Mouse (Mus musculus) left cerebral cortex, adult 9 months (tissue): ENCODE data around the gene Bpifb9b.
"Not testable (repeated sequence)": the region's sequence is repeated elsewhere in the genome, so short reads cannot be mapped to it uniquely, and the experiment has no call there.

Experiments
- DNase-seq, 2 experiments: peaks; one replicate each; pipeline ENCODE4 v3.0.0; 2022; ENCODE audit warnings: low spot score in 2 of 2

The Bpifb9b gene

DNA sequence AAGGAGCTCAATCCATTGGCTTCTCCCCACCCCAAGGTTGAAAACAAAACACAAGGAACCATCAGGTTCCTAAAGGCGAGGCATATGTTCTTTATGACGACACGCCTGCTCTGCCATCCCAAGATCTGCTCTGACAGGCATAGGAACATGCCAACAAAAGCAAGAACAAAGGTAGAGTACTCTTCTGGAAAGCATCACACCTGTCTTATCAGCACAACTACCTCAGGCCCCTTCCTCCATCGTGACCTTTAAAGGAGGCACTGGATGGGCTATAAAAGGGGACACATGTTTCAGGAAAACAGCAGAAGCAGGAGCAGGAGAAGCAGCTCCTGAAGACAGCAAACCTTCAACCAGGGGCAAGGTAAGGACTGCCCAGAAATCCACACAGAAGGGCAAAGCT lies at the start of gene Bpifb9b:
Gene Bpifb9b (plus strand): TSS at position 301 of the 400 bp plus-strand sequence.
- not testable (repeated sequence) for DNase-seq

DNA sequence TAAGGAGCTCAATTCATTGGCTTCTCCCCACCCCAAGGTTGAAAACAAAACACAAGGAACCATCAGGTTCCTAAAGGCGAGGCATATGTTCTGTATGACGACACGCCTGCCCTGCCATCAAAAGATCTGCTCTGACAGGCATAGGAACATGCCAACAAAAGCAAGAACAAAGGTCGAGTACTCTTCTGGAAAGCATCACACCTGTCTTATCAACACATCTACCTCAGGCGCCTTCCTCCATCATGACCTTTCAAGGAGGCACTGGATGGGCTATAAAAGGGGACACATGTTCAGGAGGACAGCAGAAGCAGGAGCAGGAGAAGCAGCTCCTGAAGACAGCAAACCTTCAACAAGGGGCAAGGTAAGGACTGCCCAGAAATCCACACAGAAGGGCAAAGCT lies 49.5 kb upstream of the Bpifb9b start, which contains the start of gene Bpifb9a:
Gene Bpifb9a (plus strand): TSS at position 301 of the 400 bp plus-strand sequence.
- DNase-seq, result not testable (repeated sequence)

DNA sequence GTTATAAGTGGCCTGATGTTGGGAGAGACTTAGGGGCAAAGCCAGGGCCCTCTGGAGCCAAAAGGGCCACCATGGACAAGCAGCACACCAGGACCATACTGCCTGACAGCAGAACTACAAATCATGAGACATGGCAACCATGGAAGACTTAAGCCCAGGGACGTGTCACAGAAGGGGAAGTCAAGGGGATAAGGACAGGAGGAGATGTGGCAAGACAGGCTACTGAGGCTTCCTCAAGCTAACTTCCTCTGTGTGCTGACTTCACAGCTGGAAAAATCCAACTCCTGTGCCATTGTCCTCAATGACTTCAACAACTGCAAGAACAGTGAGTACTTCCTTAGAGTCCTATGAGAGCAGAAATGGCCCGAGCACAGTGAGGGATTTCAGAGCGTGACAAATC lies 42.6 kb upstream of the Bpifb9b start:
- DNase-seq, result not testable (repeated sequence)

DNA sequence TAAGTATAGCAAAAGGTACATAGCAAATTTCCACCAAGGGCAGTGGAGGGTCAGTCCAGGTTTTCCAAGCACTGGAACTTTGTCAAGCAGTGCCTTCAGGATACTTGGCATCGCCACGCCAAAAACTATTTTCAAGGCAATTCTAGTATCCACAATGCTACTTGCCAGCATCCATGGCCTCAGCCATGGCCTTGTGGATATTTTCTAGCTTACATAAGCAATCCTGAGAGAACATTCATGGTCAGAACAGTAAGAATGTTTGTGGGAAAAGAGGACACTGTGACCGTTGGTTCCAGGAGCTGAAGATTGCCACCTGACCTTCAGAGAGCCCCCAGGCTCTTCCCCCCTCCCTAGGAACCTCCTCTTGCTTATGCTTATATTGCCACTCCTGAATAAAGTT lies 15.2 kb upstream of the Bpifb9b start:
- not testable (repeated sequence) for DNase-seq

DNA sequence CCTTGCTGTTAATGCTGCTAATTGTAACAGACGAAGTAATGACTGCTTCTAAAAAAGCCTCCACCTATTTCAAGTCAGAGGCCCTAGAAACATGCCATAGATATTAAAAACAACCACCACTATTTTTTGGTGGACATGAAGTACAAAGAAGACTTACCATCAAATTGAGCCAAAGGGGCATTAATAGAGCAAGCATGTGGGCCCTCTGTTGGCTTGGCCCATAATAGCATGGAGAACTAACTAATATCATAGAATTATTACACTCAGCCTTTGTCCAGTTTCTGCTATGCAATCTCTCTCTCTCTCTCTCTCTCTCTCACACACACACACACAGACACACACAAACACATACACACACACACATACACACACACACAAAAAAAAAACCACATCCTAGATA lies 14.2 kb upstream of the Bpifb9b start:
- no peak for DNase-seq

DNA sequence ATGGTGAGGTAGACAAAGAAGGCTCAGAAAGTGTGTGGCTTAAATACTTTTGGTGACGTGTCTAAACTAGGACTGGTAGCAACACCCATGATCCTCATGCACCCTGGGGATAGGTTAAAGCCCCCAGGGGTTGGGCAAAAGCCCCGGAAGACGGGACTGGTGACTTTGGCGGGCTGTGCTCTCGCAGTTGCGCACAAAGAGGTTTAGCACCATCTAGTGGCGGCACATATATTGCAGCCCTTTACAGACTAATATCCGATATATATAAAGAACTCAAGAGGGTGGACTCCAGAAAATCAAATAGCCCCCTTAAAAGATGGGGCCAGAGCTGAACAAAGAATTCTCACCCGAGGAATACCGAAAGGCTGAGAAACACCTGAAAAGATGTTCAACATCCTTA lies 12.3 kb upstream of the Bpifb9b start:
- peak in 1 of 2 experiments; percentile 58 for DNase-seq

DNA sequence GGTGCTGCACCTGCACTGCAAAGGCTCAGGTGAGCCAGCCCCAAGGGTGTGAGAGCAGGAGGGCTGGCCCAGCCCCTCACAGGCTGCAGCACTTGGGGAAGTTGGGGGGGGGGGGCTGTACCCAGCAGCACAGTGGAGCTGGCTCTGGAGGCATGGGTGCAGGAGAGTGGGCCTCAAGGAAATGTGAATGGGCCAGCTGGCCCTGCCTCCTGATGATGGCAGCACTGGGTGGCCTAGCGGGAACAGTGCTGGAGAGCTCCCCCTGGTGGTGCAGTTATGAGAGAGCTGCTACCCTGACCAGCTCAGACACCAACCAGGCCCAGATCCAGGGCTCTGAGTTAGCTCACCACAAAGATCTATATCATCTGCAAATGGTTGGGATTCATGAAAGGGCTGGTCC lies 6.5 kb upstream of the Bpifb9b start:
- DNase-seq, result peak; percentile 5 to 34

DNA sequence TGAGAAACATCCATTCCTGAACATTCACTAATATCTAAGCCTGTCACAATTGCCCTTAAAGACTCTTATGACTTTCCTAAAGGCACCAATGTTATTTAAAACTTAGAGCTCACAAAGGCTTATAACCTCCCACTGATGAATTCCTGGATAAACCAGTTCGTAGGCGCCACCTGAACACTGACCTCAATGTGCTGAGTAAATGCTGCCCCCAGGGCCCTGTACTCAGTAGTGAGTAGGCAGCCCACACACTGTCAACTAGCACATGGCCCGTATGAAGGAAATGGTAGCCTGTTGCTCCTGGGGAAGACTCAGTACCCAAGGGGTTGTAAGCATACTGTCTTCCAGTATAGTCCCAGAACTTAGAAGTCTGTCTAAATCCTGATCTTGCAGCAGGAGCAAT lies 5.3 kb upstream of the Bpifb9b start:
- DNase-seq, result no peak

DNA sequence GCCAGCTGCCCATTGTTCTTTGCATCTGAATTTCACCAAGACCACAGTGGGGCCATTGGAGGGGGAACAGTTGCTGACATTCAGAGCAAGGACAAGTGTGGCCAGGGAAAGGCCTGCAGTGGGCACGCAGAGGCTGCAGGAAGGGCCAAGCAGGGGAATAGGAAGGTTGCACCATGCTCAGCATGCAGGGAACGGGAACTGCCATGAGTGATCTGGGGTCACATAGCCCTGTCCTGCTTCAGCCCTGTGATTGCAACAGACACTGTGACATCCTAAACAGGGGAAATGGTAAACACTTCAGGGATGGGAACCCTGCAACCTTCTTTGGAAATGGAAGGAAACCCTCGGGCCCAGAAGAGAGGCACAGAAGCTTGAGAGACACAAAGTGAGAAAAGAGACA lies 2.4 kb upstream of the Bpifb9b start:
- DNase-seq, result not testable (repeated sequence)

DNA sequence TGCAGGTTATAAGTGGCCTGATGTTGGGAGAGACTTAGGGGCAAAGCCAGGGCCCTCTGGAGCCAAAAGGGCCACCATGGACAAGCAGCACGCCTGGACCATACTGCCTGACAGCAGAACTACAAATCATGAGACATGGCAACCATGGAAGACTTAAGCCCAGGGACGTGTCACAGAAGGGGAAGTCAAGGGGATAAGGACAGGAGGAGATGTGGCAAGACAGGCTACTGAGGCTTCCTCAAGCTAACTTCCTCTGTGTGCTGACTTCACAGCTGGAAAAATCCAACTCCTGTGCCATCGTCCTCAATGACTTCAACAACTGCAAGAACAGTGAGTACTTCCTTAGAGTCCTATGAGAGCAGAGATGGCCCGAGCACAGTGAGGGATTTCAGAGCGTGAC lies 6.7 kb downstream of the Bpifb9b start:
- DNase-seq, result not testable (repeated sequence)

DNA sequence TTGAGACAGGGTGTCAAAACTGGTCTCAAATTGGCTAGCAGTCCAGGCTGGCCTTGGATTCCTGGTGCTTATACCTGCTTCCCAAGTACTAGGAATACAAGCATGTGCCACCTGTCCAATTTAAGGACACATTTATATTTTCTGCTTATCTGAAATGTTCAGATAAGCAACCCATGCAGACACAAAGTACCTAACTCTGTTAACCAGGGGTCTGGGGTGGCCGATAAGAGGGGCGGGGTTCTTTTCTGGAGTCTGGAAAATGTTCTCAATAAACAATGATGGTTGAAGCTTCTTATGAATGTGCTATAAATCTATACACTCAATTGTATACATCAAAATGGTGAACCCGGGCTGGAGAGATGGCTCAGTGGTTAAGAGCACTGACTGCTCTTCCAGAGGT lies 19.8 kb downstream of the Bpifb9b start:
- DNase-seq, result no peak

DNA sequence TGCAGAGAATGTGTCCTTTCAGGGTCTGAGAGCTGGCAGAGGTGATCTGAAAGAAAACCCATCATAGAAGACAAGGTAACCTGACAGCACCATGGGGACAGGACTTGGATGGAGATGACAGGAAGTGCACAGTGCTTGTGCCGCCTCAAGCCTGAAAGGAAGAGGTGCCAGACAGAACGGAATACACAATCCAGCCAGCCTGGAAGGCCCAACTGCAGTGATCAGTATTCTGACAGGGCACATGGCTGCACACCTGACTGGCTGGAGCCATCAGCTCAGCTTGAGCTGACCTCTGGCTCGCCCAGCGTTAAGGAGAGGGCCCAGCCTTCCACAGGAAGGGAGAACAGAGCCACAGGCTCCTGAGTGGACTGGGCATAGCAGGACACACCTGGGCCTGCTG lies 28.5 kb downstream of the Bpifb9b start:
- DNase-seq, result no peak

DNA sequence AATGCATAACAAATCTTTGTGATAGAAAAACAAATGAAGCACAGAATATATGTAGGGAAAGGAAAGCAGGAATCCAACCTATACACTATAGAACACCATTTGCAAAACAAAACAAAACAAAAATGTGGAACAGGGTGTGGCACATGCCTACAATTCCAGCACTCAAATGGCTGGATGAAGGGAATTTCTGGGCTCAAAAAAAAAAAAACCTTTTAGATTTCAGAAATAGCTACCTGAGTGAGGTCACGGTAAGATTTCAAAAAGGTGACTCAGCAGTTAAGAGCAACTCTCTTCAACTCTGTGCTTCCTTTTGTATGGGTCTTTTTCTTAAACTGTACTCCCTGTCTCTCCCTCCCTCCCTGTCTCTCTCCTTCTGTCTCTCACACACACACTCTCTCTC lies 31.1 kb downstream of the Bpifb9b start:
- DNase-seq, result no peak

DNA sequence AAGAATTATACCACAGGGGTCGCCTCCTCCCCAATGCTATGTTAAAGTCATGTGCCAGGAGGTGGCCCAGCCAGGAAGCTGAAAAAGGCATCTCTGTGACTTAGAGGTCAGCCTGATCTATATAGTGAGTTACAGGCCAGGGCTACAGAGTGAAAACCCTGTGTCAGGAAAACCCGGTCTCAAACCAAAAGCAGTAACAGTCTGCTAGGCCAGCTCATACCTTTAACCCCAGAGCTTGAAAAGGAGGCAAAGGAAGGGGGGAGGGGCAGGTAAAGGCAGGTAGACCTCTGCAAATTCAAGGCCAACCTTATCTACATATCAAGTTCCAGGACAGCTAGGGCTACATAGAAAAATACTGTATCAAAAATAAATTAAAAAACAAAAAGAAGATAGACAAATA lies 32.3 kb downstream of the Bpifb9b start:
- DNase-seq, result no peak

DNA sequence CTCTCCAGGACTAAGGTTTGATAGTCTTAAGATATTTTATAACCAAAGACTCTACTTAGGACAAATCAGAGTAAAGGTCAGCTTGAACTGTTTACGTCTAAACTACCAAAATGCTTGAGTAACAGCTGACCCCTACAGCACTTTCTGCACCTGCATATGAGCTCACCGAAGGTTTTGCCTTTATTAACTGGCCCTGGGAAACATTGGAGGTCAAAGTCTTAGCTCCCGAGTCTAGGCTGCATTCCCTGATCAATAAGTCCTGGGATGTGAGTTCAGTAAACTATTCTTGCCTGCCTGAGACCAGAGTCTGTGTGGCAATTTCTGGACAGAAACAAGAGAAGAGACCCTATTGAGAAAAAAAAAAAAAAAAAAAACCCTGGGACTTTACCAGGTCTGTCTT lies 41.1 kb downstream of the Bpifb9b start:
- no peak for DNase-seq

DNA sequence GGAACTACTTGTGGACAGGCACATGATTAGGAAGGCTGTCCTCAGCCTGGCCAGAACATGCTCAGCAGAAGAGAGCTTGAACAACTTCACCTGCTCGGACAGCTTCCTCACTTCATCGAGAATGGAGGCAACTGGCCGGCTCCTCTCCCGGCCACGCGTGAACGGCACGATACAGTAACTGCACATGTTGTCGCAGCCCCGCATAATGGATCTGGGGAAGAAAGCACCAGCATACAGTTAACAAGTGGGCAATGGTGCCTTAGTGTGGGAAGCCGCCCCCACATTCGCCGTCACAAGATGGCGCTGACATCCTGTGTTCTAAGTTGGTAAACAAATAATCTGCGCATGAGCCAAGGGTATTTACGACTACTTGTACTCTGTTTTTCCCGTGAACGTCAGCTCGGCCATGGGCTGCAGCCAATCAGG lies 47.0 kb downstream of the Bpifb9b start:
- not testable (repeated sequence) for DNase-seq

DNA sequence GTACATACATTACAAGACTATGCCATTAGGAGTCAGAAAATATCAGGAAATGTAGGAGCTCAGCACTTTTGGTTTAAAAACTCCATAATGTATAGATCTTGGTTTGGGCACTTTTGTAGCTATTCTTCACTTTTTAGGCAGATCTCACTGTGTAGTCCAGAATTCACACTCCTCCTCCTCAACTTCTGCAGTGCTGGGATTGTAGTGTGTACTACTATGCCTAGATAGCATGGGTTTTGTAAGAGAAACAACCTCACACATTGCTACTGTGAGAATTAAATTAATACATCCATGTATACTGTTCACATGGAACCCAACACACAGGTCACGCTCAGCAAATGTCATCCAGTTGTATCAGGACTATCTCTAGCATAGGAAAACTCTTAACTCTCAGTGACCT lies 60.5 kb downstream of the Bpifb9b start:
- DNase-seq, result no peak
